Mouse (Mus musculus) left cerebral cortex, adult 2 months (tissue): Measurements from ENCODE around the gene Fbxo24. TPM values are rescaled to one million over a fixed set of nuclear protein-coding genes. Genes with fewer than 3 reads are reported as not detected.

Source experiments
- DNase-seq, 2 experiments: peaks; one replicate each; pipeline ENCODE4 v3.0.0; 2021 to 2022; ENCODE audit warnings: low spot score in 2 of 2, mixed read lengths in 1 of 2; ENCODE audit errors: extremely low spot score in 1 of 2
- H3K27ac ChIP-seq: fragments of 200-600 bp; 2 replicates; pipeline ENCODE4 v1.8.1; 2022
- H3K4me3 ChIP-seq: fragments of 200-600 bp; 2 replicates; pipeline ENCODE4 v1.8.1; 2022
- CTCF ChIP-seq: fragments of 200-600 bp; IDR thresholded peaks from 2 replicates; pipeline ENCODE4 v1.8.1; 2022; ENCODE audit warnings: antibody characterized with exemption, mild to moderate bottlenecking, moderate library complexity
- intact Hi-C: fragments of 180-260 bp; cut with DNase I; formaldehyde crosslinking; loops from one replicate; pipeline ENCODE4 v1.15.1; 2025
- total RNA-seq, 2 experiments: library from RNA; stranded (reverse); gene quantifications; 2 replicates each; pipeline ENCODE4 v1.2.3; 2021

Gene Fbxo24
- total RNA-seq, 2 experiments from 2014 or later, result 0.23 to 0.42 TPM

DNA sequence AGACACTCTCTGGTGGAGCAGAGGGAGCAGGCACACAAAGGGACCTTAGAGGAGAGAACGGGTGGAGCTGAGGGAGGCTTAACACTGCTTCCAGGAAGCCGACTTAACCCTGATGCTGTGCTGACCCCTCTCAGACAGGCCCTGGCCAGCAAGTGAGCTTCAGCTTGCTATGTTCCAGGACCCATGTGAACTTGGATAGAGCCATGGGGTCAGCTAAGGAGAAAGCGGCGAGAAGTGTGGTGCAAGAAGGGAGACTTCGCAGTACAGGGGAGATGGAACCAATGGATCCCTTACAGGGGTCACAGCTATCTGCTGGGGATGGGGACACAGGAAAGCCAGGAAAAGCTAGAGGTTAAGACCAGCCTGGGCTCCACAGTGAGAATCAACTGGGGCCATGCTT is 15.7 kb downstream of the Fbxo24 start:
- Histone ChIP-seq H3K4me3 (no peak overlapping the region), H3K27ac (no peak overlapping the region)
- TF ChIP-seq CTCF, result no peak
- intact Hi-C loops, result no loop called here
- no peak for DNase-seq

DNA sequence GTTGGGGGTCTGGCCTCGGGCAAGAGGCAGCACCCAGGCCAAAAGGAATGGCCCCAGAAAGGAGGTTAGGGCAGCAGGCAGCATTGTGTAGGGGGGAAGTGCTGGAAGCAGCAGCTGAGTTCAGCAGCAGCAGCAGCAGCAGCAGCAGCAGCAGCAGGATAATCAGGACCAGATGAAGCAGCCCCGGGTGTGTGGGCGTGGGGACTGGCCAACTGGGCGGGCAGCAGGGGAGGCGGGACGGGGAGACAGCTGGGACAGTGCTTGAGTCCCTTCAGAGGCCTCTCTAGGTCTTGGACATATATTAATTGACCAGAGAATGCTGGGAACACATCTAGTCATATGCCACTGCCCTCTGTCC is 17.6 kb downstream of the Fbxo24 start:
- intact Hi-C loops, result no loop called here
- H3K4me3 ChIP-seq, result no peak overlapping the region
- no peak for DNase-seq
- H3K27ac ChIP-seq, result no peak overlapping the region
- no peak for TF ChIP-seq CTCF

- no peak overlapping the region for H3K27ac ChIP-seq
Observed at GRCm38 (mm10) chr5:137610548-137611244, 18.1 kb downstream of the Fbxo24 start.

GRCm38 (mm10) chr5:137610056-137610455 is 18.7 kb downstream of the Fbxo24 start:
- DNase-seq, result no peak
- H3K27ac ChIP-seq, result no peak overlapping the region

More at GRCm38 (mm10) chr5:137610548-137611244, 18.1 kb downstream of the Fbxo24 start:
- intact Hi-C loops, result no loop called here
- no peak for TF ChIP-seq CTCF
- DNase-seq, result no peak
- no peak overlapping the region for H3K4me3 ChIP-seq

DNA sequence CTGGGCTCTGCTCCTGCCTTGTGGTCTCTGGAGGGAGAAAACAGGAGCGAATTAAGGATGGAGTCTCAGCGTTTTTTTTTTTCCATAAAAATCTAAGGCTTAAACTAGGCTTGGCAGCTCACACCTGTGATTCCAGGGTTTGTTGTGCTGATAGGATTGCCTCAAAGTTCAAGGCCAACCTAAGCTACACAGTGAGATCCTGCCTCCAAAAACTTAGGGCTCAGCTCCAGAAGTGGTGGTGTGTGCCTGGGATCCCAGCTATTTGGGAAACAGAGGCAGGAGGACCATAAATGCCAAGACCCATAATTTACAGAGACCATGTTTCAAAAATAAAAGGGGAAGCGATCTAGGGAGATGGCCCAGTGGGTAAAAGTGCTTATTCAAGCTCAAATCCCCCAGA is 19.5 kb downstream of the Fbxo24 start:
- DNase-seq, result no peak
- no peak for TF ChIP-seq CTCF
- Histone ChIP-seq H3K27ac (no peak overlapping the region), H3K4me3 (no peak overlapping the region)
- intact Hi-C loops, result loop anchor here (10.0 kb wide), 1 partner anchor 624 kb away; the partner anchor contains the start of genes Plod3 and Znhit1

More at GRCm38 (mm10) chr5:137610056-137610455, 18.7 kb downstream of the Fbxo24 start:
- TF ChIP-seq CTCF, result no peak
- intact Hi-C loops, result no loop called here
- no peak overlapping the region for H3K4me3 ChIP-seq

DNA sequence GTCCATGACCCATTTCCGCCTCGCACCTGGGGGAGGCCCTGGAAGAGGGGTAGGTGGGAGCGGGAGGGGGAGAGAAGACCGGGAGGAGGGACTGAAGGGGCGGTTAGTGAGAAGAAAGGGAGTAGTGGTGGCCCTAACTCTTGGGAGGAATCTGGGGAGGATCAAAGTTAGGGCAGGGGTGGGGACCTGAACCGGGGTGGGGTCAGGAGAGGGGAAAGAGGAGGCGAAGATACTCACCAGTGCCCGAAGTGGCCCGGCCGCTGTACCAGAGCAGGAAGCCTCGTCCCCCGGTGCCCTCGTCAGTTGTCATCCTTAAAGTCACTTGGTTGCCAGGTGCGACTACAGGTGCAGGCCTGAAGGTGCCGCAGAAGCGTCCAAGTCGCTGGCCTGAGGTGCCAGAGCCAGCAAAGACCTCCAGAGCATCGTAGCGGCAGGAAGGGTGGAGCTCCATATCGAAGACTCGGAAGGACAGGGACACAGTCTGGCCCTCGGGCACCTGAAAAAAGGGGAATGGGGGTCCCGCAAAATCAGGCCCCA is 20.1 kb downstream of the Fbxo24 start:
- no peak for TF ChIP-seq CTCF
- no peak for DNase-seq
- Histone ChIP-seq H3K27ac (no peak overlapping the region), H3K4me3 (no peak overlapping the region)
- intact Hi-C loops, result loop anchor here (10.0 kb wide), 1 partner anchor 624 kb away; the partner anchor contains the start of genes Plod3 and Znhit1

DNA sequence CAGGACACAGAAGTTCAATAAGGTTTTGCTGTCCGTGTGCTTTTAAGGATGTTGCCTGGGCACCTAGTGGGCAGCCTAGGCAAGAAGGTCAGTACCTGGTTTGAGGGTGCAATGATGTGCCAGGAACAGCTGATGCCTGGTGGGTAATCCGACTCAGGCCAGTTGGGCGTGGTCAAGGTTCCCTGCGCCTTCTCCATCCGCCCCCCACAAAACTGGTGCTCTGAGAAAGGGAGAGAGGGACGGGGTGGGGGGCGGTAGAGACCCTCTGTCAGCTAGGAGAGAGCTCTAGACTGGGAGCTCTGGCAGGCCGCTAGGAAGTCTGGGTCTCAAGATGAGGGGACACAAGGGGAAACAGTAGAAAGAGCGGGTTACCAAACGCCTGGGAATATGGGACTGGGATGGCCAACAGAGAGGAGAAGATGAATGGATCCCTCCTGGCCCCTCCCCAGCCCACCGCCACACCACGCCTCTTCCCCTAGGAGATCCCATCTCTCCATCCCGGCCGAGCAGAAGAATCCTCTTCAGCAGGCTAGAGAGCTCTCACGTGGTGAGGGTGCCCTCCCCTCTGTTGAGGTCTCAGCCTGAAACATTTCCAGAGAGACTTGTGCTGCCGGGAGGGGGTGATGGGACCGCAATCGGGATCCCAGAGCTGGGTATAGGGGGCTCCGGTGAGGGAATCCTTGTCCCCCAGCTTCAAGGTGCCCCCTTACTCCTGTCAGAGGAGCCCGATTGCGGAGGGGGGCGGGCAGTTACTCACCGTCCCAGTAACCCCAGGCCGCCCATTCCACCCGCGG is 20.7 kb downstream of the Fbxo24 start:
- Histone ChIP-seq H3K27ac (no peak overlapping the region), H3K4me3 (no peak overlapping the region)
- no peak for DNase-seq
- TF ChIP-seq CTCF, result no peak
- intact Hi-C loops, result loop anchor here (10.0 kb wide), 1 partner anchor 623 kb away; the partner anchor contains the start of genes Plod3 and Znhit1

DNA sequence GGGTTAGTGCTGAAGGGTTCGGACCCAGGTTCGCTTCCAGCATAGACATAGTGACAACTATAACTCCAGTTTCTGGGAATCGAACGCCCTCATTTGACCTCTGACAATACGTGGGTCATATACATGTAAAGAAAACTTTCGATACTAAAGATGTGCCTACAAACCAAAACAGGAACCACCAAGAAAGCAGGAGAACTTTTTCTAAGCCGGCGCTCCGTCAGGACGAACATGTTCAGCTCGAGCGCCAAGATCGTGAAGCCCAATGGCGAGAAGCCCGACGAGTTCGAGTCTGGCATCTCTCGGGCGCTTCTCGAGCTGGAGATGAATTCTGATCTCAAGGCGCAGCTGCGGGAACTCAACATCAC is 27.5 kb downstream of the Fbxo24 start:
- peak overlapping the region; percentile 84 for H3K4me3 ChIP-seq
- intact Hi-C loops, result loop anchor here (1.0 to 10.0 kb wide), 2 partner anchors 27 to 617 kb away; partner anchors contain the start of genes Plod3 and Znhit1
- no peak for DNase-seq
- H3K27ac ChIP-seq, result peak overlapping the region; percentile 16; the same call in 1 of the 2 replicates
- no peak for TF ChIP-seq CTCF

DNA sequence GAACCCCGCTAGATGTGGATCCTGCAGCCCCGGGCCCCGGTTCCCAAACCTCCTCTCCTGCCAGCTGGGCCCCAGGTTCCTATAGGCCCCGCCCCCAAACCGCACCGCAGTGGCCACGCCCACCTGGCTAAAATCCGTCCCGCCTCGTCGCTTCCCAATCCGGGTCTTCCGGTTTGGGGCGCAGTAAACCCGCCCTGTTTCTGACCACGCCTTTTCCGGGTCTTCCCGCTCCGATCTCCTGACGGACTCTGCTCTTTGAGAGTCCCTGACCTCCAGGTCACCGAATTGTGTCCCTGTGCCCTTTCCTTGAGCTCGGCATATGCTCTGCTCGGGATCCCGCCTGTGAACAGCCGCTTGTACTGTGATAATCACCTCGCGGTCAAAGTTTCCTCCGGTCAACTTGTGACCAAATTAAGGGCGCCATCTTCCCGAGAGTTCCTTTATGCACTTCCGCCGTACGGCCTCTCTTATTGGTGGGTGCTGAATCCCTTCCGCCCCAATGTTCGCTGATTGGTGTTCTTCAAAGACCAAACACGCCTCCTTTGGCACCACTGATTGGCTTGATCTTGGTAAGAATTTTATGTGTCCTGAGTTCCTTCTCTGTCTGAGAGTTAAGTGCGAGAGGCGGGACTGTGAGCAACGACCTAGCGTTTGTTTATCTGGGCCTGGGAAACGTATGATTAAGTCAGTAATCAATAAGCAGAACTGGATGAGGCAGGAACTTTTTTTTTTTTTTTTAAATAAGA is 28.0 kb downstream of the Fbxo24 start, which contains the start of gene Mospd3:
Gene Mospd3 (minus strand): TSS at position 440 of the 746 bp plus-strand sequence.
- no peak; the same call in 1 of the 2 replicates for TF ChIP-seq CTCF
- Histone ChIP-seq H3K27ac (peak within 1 kb of the TSS; percentile 94), H3K4me3 (peak within 1 kb of the TSS; percentile 84)
- intact Hi-C loops, result loop anchor here (1.0 to 10.0 kb wide), 2 partner anchors 28 to 616 kb away; partner anchors contain the start of genes Plod3 and Znhit1
- DNase-seq, result peak; percentile 94

- H3K4me3 ChIP-seq, result peak overlapping the region; percentile 84
- DNase-seq, result no peak
- intact Hi-C loops, result loop anchor here (10.0 kb wide), 1 partner anchor 615 kb away; the partner anchor contains the start of genes Plod3 and Znhit1
- no peak for TF ChIP-seq CTCF
- H3K27ac ChIP-seq, result peak overlapping the region; percentile 94
Observed at GRCm38 (mm10) chr5:137600281-137600618, 28.6 kb downstream of the Fbxo24 start.

- Histone ChIP-seq H3K4me3 (peak overlapping the region; percentile 84), H3K27ac (no peak overlapping the region)
- no peak for TF ChIP-seq CTCF
- intact Hi-C loops, result loop anchor here (10.0 kb wide), 1 partner anchor 265 kb away; the partner anchor contains the start of gene Slc12a9
- no peak for DNase-seq
Observed at GRCm38 (mm10) chr5:137599600-137599999, 29.2 kb downstream of the Fbxo24 start.
